Mouse (Mus musculus) megakaryocyte, adult 5-6 weeks (primary cell): ENCODE results near the gene Pkd1l3. TPM values are rescaled to one million over a fixed set of nuclear protein-coding genes. Genes with fewer than 3 reads are reported as not detected.

Experiments
- ATAC-seq: 2 replicates; pipeline ENCODE4 v1.8.0; 2016; ENCODE audit warnings: mild to moderate bottlenecking, inconsistent platforms; ENCODE audit not compliant: poor library complexity, severe bottlenecking
- total RNA-seq, 2 experiments: library from RNA; stranded (forward) in 1 of 2; stranded (reverse) in 1 of 2; fragments of 153-499, 151-499 nt in 1 of 2; fragments of 221-1000, 200-1000 nt in 1 of 2; gene quantifications; 2 replicates each; pipeline versions ENCODE4 v1.2.3 to v1.2.4; 2015 to 2017

The Pkd1l3 gene
- total RNA-seq, 2 experiments from 2014 or later, result not detected

GRCm38 (mm10) chr8:109694154-109694553 lies 79.8 kb downstream of the Pkd1l3 start:
- ATAC-seq, result no peak

DNA sequence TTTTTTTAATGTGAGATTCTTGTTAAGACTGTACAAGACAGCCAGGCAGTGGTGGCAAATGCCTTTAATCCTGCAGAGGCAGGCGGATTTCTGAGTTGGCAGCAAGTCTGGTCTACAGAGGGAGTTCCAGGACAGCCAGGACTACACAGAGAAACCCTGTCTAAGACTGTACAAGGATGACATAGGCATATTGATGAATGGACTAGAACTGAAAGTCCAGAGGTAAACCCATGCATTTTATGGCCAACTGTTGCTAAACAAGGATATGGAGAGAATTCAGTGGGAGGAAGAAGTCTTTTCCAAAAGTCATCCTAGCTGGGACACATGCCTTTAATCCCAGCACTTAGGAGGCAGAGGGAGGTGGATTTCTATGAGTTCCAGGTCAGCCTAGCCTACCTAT lies 83.4 kb downstream of the Pkd1l3 start:
- ATAC-seq, result no peak

- ATAC-seq, result no peak
Measured at GRCm38 (mm10) chr8:109698477-109698876, 84.2 kb downstream of the Pkd1l3 start.

DNA sequence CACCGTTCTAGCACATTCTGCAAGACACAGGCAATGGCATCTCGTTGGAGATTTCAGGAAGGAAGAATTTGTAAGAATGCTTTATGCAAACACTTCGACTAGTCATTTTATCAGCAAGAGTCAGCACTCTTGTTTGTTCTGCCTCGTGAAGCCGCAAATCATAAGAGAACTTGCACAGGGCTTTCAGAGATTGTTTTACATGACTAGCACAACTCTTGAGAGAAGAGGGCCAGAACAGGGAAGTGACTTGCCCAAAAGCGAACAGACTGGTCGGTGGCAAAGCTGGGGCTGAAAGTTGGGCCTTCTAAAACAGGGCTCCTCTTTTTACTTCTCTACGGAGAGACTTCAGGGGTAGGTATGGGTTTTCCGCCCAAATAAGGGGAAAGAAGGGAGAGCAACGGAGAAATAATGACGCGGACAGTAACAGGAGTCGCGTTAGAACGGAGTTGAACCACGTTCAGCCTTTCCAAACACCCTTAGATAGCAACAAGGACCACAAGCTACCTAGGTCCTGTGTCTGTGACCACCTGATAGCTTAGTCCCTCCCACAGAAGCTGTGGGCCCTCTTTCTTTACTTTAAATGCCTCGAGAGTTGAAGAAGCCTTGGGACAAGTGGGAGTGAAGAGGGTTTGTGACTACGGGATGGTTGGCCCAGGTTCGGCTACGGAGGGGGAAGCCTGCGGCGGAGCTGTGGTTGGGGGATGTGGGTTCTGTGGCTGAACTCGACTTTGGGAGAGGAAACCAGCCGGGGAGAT lies 90.4 kb downstream of the Pkd1l3 start:
- ATAC-seq, result peak; percentile 45

DNA sequence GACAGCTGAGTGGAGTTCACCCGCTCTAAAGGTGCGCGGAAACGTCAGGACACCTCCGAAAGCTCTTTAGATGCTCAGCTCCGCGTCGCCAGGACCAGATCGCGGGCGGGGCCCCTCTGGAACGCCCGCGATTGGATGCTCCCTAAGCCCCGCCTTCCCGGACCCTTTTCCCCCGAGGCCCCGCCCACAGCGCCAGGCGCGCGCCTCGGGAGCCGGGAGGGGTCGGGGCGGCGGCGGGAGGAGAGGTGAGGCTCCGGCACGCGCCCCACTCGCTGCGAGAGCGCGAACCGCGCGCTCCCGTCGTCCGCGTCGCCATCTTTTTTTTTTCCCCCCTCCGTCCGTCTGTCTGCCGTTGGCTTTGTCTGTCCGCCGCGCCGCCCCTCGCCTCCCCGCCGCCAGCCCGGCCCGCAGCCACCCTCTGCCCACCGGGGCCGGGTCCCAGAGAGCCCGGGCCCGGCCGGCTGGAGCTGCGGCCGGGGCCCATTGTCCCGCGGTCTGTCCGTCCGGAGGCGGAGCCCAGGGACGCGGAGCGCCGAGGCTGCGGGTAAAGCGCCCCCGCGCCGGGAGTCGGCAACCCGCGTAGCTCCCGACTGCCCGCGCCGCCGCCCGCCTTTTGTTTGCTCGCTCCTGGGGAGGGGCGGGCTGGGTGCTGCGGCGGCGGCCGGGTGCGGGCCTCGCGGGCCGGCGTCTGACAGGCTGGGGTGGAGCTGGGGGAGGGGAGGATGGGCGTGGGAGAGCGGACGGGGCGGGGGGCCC lies 91.2 kb downstream of the Pkd1l3 start, which contains the start of gene Zfp821:
Gene Zfp821 (plus strand): TSS at position 227 of the 756 bp plus-strand sequence.
- ATAC-seq, result peak; percentile 78

DNA sequence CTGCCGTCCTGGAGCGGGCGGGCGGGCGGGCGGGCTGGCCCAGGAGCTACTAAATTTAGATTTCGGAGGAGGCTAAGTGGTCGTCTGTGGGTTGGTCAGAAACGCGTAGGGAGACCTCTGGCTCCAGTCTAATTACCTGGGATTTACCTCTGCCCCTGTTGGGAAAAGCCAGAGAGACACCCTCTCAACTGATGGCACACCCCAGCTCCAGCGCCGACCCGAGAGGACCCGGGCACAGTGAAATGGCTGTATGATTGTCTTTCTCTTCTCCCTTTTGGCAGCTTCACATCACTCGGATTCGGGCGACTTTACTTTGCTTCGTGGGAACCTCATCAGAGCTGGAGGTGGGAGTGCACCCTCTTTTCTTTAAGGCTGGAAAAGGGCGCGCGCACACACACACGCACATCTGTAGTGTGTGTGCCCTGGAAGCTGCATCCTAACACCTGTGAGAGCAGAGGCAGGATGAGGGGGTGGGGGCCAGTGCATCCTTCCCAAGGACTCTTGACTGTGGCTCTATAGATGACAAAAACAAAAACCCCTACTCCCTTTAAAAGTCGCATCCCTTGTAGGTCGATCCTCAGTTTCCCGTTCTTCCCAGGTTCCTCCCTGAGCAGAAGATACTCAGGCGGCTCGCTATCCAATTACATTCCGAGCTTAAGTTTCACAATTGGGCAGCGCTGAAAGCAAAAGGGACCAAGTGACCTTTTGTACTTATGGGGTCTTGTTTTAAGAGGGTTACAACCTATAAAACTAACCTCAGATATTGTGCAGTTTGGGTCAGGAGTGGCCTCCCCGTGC lies 92.0 kb downstream of the Pkd1l3 start:
- ATAC-seq, result no peak

DNA sequence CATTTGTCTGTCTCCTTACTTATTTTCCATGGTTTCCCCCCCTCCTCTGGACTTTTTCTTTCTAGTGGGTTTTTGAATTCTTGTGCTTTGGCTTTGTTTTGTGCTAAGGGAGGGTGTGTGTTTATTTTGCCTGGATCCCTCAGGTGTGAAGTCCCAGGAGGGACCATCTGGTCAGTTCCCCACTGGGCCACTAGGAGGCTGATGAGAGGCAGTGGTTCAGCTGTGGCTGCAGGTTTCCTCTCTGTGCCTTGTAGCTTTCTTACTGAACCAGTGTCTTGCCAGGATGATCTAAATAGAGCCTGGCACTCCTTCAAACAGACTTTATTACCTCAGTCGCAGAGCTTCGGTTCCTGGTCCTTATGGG lies 92.5 kb downstream of the Pkd1l3 start:
- peak; percentile 71 for ATAC-seq

DNA sequence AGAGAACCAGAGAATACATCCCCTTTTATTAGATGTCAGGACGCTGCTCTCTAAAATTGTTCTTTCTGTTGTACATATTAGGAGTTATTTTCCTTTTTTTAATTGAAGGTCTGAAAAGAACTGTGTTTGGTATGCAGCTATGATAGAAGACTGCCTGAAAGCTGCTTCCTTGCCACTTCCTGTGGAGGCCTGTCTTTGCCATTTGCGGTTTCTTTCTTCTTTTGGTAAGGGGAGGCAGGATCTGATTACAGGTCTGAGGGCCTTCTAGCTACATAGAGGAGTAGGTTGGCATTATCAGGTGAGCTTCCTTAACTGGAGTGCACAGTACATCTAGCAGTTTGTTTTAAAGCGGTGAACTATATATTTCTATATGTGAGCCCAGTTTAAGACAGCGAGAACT lies 93.6 kb downstream of the Pkd1l3 start:
- no peak for ATAC-seq

DNA sequence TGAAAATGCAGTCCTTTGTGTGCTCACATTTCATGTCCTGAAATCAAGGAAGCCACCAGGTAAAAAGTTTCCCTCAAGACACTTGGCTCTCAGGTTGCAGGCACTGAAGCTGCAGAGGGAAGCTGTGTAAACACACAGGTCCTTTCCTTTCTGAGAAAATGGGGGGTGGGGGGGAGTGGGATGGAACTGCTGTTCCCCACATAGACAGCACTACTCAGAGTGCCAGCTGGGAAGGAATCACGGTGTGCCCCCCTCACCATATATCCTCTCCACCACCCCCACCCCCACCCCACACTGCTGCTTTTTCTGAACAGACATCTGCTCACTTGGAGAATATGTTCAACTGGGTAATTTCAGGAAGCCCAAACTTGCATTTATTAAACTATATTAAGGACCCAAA lies 98.2 kb downstream of the Pkd1l3 start:
- no peak for ATAC-seq

DNA sequence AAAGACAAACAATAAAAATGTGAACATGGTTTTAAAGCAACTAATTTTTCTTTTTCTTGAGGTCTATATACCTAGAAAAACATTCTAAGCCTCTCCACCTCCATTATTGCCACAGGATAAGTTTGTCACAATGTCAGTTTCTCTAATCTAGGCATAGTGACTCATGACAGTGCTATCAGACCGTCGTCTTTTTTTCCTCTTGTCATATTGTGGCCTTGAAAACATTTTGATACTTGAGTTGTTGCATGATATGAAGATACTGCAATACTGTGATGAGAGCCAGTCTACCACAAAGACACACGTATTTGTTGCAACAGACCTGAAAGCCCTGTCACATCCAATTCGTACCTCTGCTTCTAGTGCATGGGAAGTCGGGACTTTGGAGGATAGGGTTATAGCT lies 100.6 kb downstream of the Pkd1l3 start:
- no peak for ATAC-seq

Other genes starting within 250 kb of the Pkd1l3 start
- not detected in 2 replicates for gene Pmfbp1, start 120.5 kb upstream of the Pkd1l3 start, total RNA-seq (2015)
- not detected in 2 replicates for gene Pmfbp1, start 120.5 kb upstream of the Pkd1l3 start, total RNA-seq (2017)
- 14.6 and 19.0 TPM in 2 replicates for gene Dhx38, start 48.7 kb upstream of the Pkd1l3 start, total RNA-seq (2015)
- 67.4 and 75.9 TPM in 2 replicates for gene Dhx38, start 48.7 kb upstream of the Pkd1l3 start, total RNA-seq (2017)
- gene Txnl4b, start 48.6 kb upstream of the Pkd1l3 start, total RNA-seq (2015), result 6.2 and 7.9 TPM in 2 replicates
- 18.2 and 19.0 TPM in 2 replicates for gene Txnl4b, start 48.6 kb upstream of the Pkd1l3 start, total RNA-seq (2017)
- gene Hp, start 35.3 kb upstream of the Pkd1l3 start, total RNA-seq (2015), result 423 and 468 TPM in 2 replicates
- 646 and 667 TPM in 2 replicates for gene Hp, start 35.3 kb upstream of the Pkd1l3 start, total RNA-seq (2017)
- 7.0 and 8.6 TPM in 2 replicates for gene Dhodh, start 5.8 kb upstream of the Pkd1l3 start, total RNA-seq (2015)
- 5.4 and 16.1 TPM in 2 replicates for gene Dhodh, start 5.8 kb upstream of the Pkd1l3 start, total RNA-seq (2017)
- gene Ist1, start 78.7 kb downstream of the Pkd1l3 start, total RNA-seq (2015), result 88.7 and 95.1 TPM in 2 replicates
- gene Ist1, start 78.7 kb downstream of the Pkd1l3 start, total RNA-seq (2017), result 97.5 and 108 TPM in 2 replicates
- gene Zfp821, start 91.0 kb downstream of the Pkd1l3 start, total RNA-seq (2015), result 4.7 and 6.0 TPM in 2 replicates
- 8.4 and 9.3 TPM in 2 replicates for gene Zfp821, start 91.0 kb downstream of the Pkd1l3 start, total RNA-seq (2017)
- 14.5 and 15.0 TPM in 2 replicates for gene Atxn1l, start 123.2 kb downstream of the Pkd1l3 start, total RNA-seq (2015)
- gene Atxn1l, start 123.2 kb downstream of the Pkd1l3 start, total RNA-seq (2017), result 17.7 and 21.3 TPM in 2 replicates
- gene Ap1g1, start 164.0 kb downstream of the Pkd1l3 start, total RNA-seq (2015), result 80.6 and 85.2 TPM in 2 replicates
- 68.4 and 80.5 TPM in 2 replicates for gene Ap1g1, start 164.0 kb downstream of the Pkd1l3 start, total RNA-seq (2017)